Mouse (Mus musculus) heart, embryonic 13.5 days (tissue): ENCODE measurements at regions not wholly inside any gene's neighbourhood (a gene's known extent, or its start where the extent isn't known, plus 50 kb on each side); places are given as distances from the start of the nearest gene placed in this dataset.

Source experiments
- ATAC-seq: fragments of 200-750 bp; cut with Nextera tagmentation; 2 replicates; pipeline ENCODE4 v1.8.0; 2017; ENCODE audit warnings: moderate TSS enrichment; ENCODE audit not compliant: insufficient number of reproducible peaks, low FRiP score, low TSS enrichment; ENCODE audit errors: extremely low read depth
- H3K27ac ChIP-seq: fragments of 300-500 bp; sonication (generic); replicated peaks from 2 replicates; pipeline ENCODE4 v1.5.1; 2015; ENCODE audit warnings: moderate library complexity, mild to moderate bottlenecking, inconsistent platforms
- H3K27me3 ChIP-seq: fragments of 300-500 bp; sonication (generic); replicated peaks from 2 replicates; pipeline ENCODE4 v1.6.1; 2015; ENCODE audit warnings: mild to moderate bottlenecking, inconsistent platforms
- H3K36me3 ChIP-seq: fragments of 300-500 bp; sonication (generic); 2 replicates; pipeline ENCODE4 v1.6.1; 2015; ENCODE audit warnings: mild to moderate bottlenecking, inconsistent platforms
- H3K4me1 ChIP-seq: fragments of 300-500 bp; sonication (generic); 2 replicates; pipeline ENCODE4 v1.6.1; 2015; ENCODE audit warnings: inconsistent platforms
- H3K4me2 ChIP-seq: fragments of 300-500 bp; sonication (generic); 2 replicates; pipeline ENCODE4 v1.6.1; 2015; ENCODE audit warnings: inconsistent platforms, mild to moderate bottlenecking, moderate library complexity
- H3K4me3 ChIP-seq: fragments of 300-500 bp; sonication (generic); 2 replicates; pipeline ENCODE4 v1.5.1; 2015; ENCODE audit warnings: moderate library complexity, mild to moderate bottlenecking, inconsistent platforms
- H3K9ac ChIP-seq: fragments of 300-500 bp; sonication (generic); 2 replicates; pipeline ENCODE4 v1.6.1; 2015; ENCODE audit warnings: inconsistent platforms, mild to moderate bottlenecking, moderate library complexity
- H3K9me3 ChIP-seq: fragments of 300-500 bp; sonication (generic); 2 replicates; pipeline ENCODE4 v1.6.1; 2016; ENCODE audit warnings: inconsistent platforms
- whole genome bisulfite sequencing: fragments of 180-500 bp; shearing (Covaris S2); methylation state at CpG from one replicate; pipeline ENCODE4 v1.1.7; 2015; ENCODE audit warnings: mixed read lengths; 5-methylcytosine and 5-hydroxymethylcytosine counted together

DNA sequence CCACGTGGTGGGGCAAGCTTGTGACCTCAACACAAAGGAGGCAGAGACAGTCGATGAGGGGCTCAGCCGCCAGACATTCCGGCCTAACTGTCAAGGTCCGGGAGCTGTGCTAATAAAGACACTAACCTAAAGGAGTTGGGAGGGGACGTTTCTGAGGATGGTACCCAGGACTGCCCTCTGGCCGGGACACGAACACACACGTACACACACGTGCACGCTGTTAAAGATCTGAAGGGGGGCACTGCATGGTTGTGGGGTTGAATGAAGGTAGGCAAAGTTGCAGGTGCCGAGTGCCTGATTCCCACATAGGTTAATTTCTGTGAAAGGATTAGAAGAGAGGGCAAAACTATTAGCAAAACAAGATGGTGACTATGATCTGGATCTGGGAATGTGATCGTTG, 65.4 kb upstream of the Mitf start:
- H3K4me1 ChIP-seq, result peaks cover 4% of the 10 kb centered on the region
- no peak overlapping the region for H3K4me3 ChIP-seq
- no peak overlapping the region for H3K9ac ChIP-seq
- H3K4me2 ChIP-seq, result no peak overlapping the region
- no peaks in the 10 kb centered on the region for H3K9me3 ChIP-seq
- H3K27ac ChIP-seq, result no peak overlapping the region
- ATAC-seq, result no peak
- no peaks in the 10 kb centered on the region for H3K36me3 ChIP-seq
- H3K27me3 ChIP-seq, result peaks cover 10% of the 10 kb centered on the region
- 65% methylated on average over 13 of the region's 13 CpGs for WGBS

DNA sequence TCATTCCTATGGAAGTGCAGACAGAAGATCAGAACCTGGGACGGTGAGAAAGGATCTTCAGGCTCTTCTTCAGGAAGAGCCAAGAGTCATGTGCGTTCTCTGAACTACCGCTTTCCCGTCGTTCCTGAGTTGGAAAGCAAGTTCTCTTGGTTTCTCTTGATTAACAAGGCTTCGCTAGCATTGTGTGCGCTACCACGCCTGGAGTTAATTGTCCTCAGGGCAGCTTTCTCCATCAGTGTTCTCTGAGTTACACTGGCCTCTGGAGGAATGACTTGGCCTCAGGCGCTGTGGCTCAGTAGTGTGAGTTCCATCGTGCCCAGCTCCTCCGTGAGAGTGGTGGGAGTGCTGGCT, 66.0 kb upstream of the Mitf start:
- H3K4me1 ChIP-seq, result peaks cover 4% of the 10 kb centered on the region
- no peak overlapping the region for H3K9ac ChIP-seq
- no peaks in the 10 kb centered on the region for H3K36me3 ChIP-seq
- no peak overlapping the region for H3K27ac ChIP-seq
- peaks cover 10% of the 10 kb centered on the region for H3K27me3 ChIP-seq
- peak overlapping the region; percentile 45 for H3K4me2 ChIP-seq
- no peak for ATAC-seq
- no peak overlapping the region for H3K4me3 ChIP-seq
- WGBS, result 46% methylated on average over 11 of the region's 11 CpGs
- no peaks in the 10 kb centered on the region for H3K9me3 ChIP-seq

DNA sequence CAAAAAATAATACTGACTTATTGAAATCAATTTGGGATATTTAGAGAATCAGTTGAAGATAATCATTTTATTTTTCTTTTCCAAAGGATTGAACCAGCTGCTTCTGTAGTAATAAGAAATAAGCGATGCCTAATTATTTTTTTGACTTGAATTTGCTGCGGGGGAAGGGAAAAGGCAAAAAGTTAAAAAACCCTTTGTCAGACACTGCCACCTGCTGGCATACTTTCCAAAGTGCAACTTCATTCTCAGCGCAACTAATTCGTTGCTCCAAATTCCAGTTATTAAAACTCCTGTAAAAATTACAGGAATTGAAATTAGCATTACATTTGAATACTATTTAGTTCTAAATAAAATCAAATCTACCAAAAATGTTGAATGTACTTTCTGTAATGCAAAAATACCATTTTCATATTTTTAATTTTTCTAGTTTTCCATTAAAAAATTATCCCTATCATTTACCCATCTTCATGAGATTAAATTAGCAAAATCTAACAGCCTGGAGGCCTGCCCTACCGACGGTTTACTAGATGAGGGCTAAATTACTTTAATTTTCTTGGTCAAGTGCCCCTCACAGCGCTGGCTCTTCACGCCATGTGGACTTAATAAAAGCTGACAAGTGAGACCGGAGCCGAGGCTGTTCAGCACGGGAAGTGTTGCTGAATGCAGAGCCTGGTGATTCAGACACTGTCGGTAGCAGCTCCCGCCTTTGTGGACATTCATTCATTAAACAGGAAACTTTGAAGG, 66.6 kb upstream of the Mitf start:
- H3K27ac ChIP-seq, result no peak overlapping the region
- ATAC-seq, result no peak
- peaks cover 4% of the 10 kb centered on the region for H3K4me1 ChIP-seq
- peaks cover 10% of the 10 kb centered on the region for H3K27me3 ChIP-seq
- no peak overlapping the region for H3K9ac ChIP-seq
- peak overlapping the region; percentile 45 for H3K4me2 ChIP-seq
- no peak overlapping the region for H3K4me3 ChIP-seq
- H3K9me3 ChIP-seq, result no peaks in the 10 kb centered on the region
- H3K36me3 ChIP-seq, result no peaks in the 10 kb centered on the region
- 15% methylated on average over 13 of the region's 13 CpGs for WGBS

DNA sequence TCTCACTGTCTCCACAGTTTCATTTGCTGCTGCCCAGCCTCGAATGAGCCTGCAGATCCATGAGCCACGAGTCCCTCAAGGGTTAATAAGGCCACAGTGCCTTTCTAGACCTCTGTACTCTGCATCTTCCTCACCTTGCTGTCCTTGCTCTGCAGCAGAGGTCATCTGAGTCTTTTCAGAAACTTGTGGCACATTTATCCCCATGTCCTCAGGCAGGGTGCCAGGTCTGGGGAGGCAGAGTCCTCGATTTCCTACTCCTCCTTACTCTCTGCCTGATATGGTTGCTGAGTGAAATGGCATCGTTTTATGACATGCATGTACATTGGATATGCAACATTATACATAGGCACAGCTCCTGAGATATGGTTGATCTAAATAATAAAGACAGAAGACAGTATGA, 68.0 kb upstream of the Mitf start:
- H3K27ac ChIP-seq, result no peak overlapping the region
- no peak overlapping the region for H3K9ac ChIP-seq
- no peak overlapping the region for H3K4me3 ChIP-seq
- no peaks in the 10 kb centered on the region for H3K36me3 ChIP-seq
- no peak for ATAC-seq
- peaks cover 4% of the 10 kb centered on the region for H3K4me1 ChIP-seq
- 45% methylated on average over 4 of the region's 4 CpGs for WGBS
- no peaks in the 10 kb centered on the region for H3K9me3 ChIP-seq
- peaks cover 10% of the 10 kb centered on the region for H3K27me3 ChIP-seq
- H3K4me2 ChIP-seq, result no peak overlapping the region

DNA sequence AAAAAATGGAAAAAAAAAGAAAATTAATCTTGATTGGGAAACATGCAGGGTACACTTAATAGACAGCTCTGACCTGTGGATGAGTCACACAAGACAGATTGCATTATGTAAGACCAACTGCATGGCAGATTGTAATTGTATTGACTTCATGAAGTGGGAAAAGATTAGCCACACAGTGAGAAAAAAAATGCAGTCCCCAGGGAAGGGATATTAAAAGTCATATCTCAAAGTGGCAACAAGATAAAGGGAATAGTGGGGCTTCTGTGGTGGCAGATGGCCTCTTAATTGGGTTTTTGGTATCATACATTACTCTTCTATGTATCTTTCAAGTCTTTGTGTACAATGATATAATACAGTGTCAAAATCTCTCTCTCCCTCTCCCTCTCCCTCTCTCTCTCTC, 76.0 kb upstream of the Mitf start:
- ATAC-seq, result no peak
- Histone ChIP-seq H3K36me3 (no peaks in the 10 kb centered on the region), H3K4me1 (peaks cover 5% of the 10 kb centered on the region), H3K9me3 (no peaks in the 10 kb centered on the region), H3K27ac (no peak overlapping the region), H3K9ac (no peak overlapping the region), H3K4me3 (no peak overlapping the region), H3K27me3 (no peaks in the 10 kb centered on the region), H3K4me2 (no peak overlapping the region)

DNA sequence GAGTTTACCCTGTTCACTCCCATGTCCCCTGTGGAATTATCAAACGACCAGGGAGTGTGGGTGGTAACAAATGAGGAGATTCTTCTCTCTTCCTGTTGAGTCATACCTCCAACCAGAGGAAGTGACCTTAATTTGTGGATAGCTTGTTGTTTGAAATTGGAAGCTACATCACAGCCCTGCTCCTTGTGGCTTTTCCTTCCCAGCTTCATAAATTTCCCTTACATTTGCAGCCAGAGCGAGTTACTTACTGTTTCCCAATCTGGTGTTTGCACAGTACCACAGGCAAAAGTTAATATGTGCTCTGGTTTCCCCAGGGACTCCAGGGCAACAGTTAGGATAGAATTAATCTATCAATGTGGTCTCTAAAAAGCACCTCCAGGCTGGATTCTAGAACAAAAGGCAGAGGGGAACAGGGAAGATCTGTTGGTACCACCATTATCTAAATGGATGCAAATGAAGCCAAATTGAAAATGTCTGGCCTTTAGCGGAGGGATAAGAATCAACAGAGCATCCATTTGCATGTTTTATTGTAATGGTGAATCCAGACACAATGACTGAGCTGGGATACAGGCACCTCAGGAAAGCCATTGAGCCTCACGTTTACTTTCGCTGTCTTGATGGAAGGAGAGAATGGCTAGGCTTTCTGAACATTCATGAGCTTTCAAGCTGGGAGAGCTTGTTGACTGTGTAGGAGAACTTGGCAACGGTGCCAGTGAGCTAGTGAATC, 88.5 kb upstream of the Mitf start:
- Histone ChIP-seq H3K9me3 (no peaks in the 10 kb centered on the region), H3K27ac (no peak overlapping the region), H3K36me3 (no peaks in the 10 kb centered on the region), H3K4me1 (0 out of 2 replicates have a peak, but pooled peaks cover 6% of the 10 kb centered on the region), H3K4me2 (no peak overlapping the region), H3K9ac (no peak overlapping the region), H3K27me3 (no peaks in the 10 kb centered on the region), H3K4me3 (no peak overlapping the region)
- 58% methylated on average over 6 of the region's 6 CpGs for WGBS
- no peak for ATAC-seq

DNA sequence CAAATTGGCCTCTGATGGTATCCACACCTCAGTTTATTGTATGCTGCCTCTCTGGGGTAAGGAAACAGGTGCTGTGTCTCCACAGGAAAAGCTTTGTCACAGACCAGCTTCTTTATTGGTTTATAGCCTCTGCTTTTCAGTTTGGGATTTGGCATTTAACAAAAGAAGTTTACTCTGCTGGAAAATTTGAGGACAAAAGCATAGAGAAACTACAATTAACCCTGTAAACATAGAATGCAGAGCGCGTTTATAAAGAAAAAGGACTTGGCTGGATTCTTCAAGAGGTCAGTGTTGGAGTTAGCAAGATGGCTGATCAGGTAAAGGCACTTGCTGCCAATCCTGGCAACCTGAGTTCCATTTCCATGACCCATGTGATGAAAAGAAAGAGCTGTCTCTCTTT, 90.1 kb upstream of the Frmd4b start:
- Histone ChIP-seq H3K4me1 (no peaks in the 10 kb centered on the region), H3K4me2 (no peak overlapping the region), H3K9ac (no peak overlapping the region), H3K9me3 (peaks cover 4% of the 10 kb centered on the region; the same call in 1 of the 2 replicates), H3K36me3 (no peaks in the 10 kb centered on the region), H3K4me3 (no peak overlapping the region), H3K27me3 (no peaks in the 10 kb centered on the region), H3K27ac (no peak overlapping the region)
- 89% methylated on average over 2 of the region's 2 CpGs for WGBS
- no peak for ATAC-seq

DNA sequence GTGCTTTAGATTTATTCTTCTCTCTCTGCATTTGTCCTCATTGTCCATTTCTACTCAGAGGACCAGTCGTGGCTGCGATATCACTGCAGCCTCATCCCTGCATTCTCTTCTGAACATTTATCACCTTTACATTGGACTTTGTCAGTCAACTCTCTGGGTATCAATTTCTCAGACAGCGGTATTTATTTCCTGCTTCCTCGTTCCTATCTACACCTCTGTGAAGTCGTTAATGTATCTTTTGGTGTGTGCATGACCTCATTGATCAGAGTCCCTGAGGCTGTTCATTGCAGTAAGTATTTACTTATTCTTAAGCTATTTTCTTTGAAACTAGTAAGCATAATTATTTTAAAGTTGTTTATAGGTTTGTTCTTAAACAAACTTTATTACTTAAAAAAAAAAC, 87.0 kb upstream of the Frmd4b start:
- Histone ChIP-seq H3K4me1 (no peaks in the 10 kb centered on the region), H3K9me3 (peaks cover 4% of the 10 kb centered on the region; the same call in 1 of the 2 replicates), H3K4me3 (no peak overlapping the region), H3K27me3 (no peaks in the 10 kb centered on the region), H3K9ac (no peak overlapping the region), H3K4me2 (no peak overlapping the region), H3K27ac (no peak overlapping the region), H3K36me3 (no peaks in the 10 kb centered on the region)
- WGBS, result 54% methylated on average over 5 of the region's 5 CpGs
- no peak for ATAC-seq

DNA sequence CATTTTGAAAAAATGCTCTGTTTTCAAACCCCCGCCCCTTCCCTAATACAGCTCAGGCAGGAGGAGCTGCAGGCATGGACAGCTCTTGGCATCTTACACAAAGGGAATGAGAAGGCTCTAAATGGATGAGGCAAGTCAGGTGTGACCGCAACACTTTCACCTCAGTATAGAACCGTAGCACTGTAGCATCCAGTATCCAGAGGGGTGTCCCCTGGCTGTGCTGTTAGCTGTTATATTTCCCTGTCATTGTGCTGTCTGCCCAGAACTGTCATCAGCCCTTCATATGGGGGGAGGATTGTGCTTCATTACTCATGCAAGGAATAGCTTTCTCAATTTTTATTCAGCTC, 82.4 kb upstream of the Frmd4b start:
- Histone ChIP-seq H3K4me3 (no peak overlapping the region), H3K9me3 (no peaks in the 10 kb centered on the region), H3K9ac (no peak overlapping the region), H3K27ac (no peak overlapping the region), H3K27me3 (no peaks in the 10 kb centered on the region), H3K4me1 (peaks cover 6% of the 10 kb centered on the region; the same call in 1 of the 2 replicates), H3K36me3 (no peaks in the 10 kb centered on the region), H3K4me2 (no peak overlapping the region)
- no peak for ATAC-seq
- WGBS, result 78% methylated on average over 3 of the region's 3 CpGs

DNA sequence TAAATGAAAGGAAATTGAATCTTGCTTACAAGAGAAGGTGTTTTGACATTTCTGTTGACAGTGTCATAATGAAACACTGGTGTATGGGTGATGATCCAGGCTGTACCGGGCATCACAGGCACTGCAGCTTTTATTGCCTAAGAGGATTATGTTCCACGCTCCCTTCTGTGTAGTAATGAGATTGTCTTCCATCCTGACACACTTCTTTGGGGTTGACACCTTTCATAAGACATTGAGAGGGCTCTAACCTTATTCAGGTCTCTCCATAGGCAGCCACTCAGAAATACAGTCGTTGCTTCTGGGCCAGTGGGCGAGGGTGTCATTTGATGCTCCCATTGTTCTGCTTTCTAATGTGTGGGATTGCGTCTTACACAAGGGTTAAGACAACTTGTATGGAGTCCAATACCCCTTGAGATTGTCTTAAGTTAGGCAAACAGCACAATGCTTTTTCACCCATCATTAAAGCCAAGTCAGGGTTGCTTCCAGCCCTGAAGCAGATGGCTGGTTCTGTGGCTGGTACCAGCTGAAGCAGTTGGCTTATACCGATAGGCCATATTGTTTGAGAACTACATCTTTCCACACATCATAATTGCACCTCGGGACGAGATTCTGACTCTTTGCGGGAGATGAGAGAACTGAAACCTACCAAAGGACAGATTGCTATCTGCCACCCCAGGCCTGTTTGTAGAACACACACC, 81.9 kb upstream of the Frmd4b start:
- Histone ChIP-seq H3K9me3 (no peaks in the 10 kb centered on the region), H3K4me1 (peaks cover 6% of the 10 kb centered on the region; the same call in 1 of the 2 replicates), H3K36me3 (no peaks in the 10 kb centered on the region), H3K9ac (no peak overlapping the region), H3K27me3 (no peaks in the 10 kb centered on the region), H3K4me2 (no peak overlapping the region), H3K4me3 (no peak overlapping the region), H3K27ac (no peak overlapping the region)
- ATAC-seq, result no peak
- 74% methylated on average over 9 of the region's 9 CpGs for WGBS

DNA sequence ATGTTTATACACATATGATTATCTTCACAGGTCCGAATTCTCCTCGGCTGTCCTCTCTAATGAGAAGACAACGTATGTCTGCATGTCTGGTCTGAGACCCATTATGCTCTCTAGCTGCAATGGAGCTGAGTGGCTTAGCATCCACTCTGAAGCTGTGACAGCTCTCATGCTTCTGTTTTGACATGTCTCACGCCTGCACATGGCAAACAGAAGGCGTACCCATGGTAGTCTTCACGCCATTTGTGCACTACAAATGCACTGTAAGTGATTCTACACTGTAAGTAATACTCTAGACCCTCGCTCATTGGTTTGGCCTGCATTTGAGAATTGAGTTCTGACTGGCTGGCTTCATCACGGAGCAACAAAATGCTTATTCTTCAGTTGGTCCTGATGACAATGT, 75.9 kb upstream of the Frmd4b start:
- no peak overlapping the region for H3K27ac ChIP-seq
- H3K27me3 ChIP-seq, result no peaks in the 10 kb centered on the region
- H3K9me3 ChIP-seq, result no peaks in the 10 kb centered on the region
- WGBS, result 83% methylated on average over 8 of the region's 8 CpGs
- H3K36me3 ChIP-seq, result no peaks in the 10 kb centered on the region
- 0 out of 2 replicates have a peak, but pooled peaks cover under 1% of the 10 kb centered on the region for H3K4me1 ChIP-seq
- no peak overlapping the region for H3K9ac ChIP-seq
- H3K4me3 ChIP-seq, result no peak overlapping the region
- no peak overlapping the region for H3K4me2 ChIP-seq
- no peak for ATAC-seq
